Mouse (Mus musculus) embryonic facial prominence, embryonic 14.5 days (tissue): ENCODE data around the gene Bloc1s1. TPM values are rescaled to one million over a fixed set of nuclear protein-coding genes. Genes with fewer than 3 reads are reported as not detected.

Source experiments
- ATAC-seq: fragments of 200-750 bp; cut with Nextera tagmentation; 2 replicates; pipeline ENCODE4 v1.8.0; 2017; ENCODE audit warnings: low read depth, moderate number of reproducible peaks, moderate TSS enrichment
- DNase-seq: peaks from one replicate; pipeline ENCODE4 v3.0.0-alpha.2; 2015; ENCODE audit warnings: low spot score
- H3K27ac ChIP-seq: fragments of 300-500 bp; sonication (generic); replicated peaks from 2 replicates; pipeline ENCODE4 v1.5.1; 2014; ENCODE audit warnings: low read depth, mild to moderate bottlenecking, low read length, moderate library complexity
- H3K27me3 ChIP-seq: fragments of 300-500 bp; sonication (generic); replicated peaks from 2 replicates; pipeline ENCODE4 v1.6.1; 2014; ENCODE audit warnings: low read length; ENCODE audit not compliant: control insufficient read depth, insufficient read depth
- H3K36me3 ChIP-seq: fragments of 300-500 bp; sonication (generic); 2 replicates; pipeline ENCODE4 v1.6.1; 2014; ENCODE audit warnings: low read length, mixed read lengths; ENCODE audit not compliant: control insufficient read depth, insufficient read depth
- H3K4me1 ChIP-seq: fragments of 300-500 bp; sonication (generic); 2 replicates; pipeline ENCODE4 v1.6.1; 2014; ENCODE audit warnings: antibody characterized with exemption, low read length; ENCODE audit not compliant: control insufficient read depth, insufficient read depth
- H3K4me2 ChIP-seq: fragments of 300-500 bp; sonication (generic); 2 replicates; pipeline ENCODE4 v1.6.1; 2014; ENCODE audit warnings: low read depth, mild to moderate bottlenecking, low read length, moderate library complexity, mixed read lengths
- H3K4me3 ChIP-seq: fragments of 300-500 bp; sonication (generic); 2 replicates; pipeline ENCODE4 v1.5.1; 2014; ENCODE audit warnings: low read depth, mild to moderate bottlenecking, low read length
- H3K9ac ChIP-seq: fragments of 300-500 bp; sonication (generic); 2 replicates; pipeline ENCODE4 v1.6.1; 2014; ENCODE audit warnings: low read depth, mild to moderate bottlenecking, low read length, moderate library complexity, mixed read lengths
- H3K9me3 ChIP-seq: fragments of 300-500 bp; sonication (generic); 2 replicates; pipeline ENCODE4 v1.6.1; 2016; ENCODE audit warnings: low read length; ENCODE audit not compliant: control insufficient read depth
- WGBS: fragments of 180-500 bp; shearing (Covaris S2); extraction: QIAGEN DNeasy Blood & Tissue Kit; methylation state at CpG from one replicate; pipeline ENCODE4 v1.1.7; 2014; 5-methylcytosine and 5-hydroxymethylcytosine counted together
- polyA plus RNA-seq: library from polyadenylated mRNA; unstranded; fragments of >200 nt; fragmentation: Nextera tagmentation; extraction: Ambion mirVana; gene quantifications from 2 replicates; pipeline ENCODE4 v1.2.1, GENCODE M21; 2014

Bloc1s1 gene
- polyA plus RNA-seq, 1 experiment from 2014 or later: 242 TPM

GRCm38 (mm10) chr10:128917400-128917799 is 6.4 kb downstream of the Bloc1s1 start:
- H3K27me3 ChIP-seq: no peaks in the 10 kb centered on the region
- no peak overlapping the region for H3K4me2 ChIP-seq
- H3K9me3 ChIP-seq: no peaks in the 10 kb centered on the region
- H3K4me1 ChIP-seq: peaks cover 22% of the 10 kb centered on the region
- DNase-seq (no peak), ATAC-seq (no peak)
- H3K27ac ChIP-seq: no peak overlapping the region
- H3K36me3 ChIP-seq: peaks cover 56% of the 10 kb centered on the region
- H3K9ac ChIP-seq: no peak overlapping the region
- H3K4me3 ChIP-seq: no peak overlapping the region
- 92% methylated on average over 6 of the region's 6 CpGs for WGBS

- Histone ChIP-seq H3K4me3 (no peak overlapping the region), H3K4me1 (peaks cover 15% of the 10 kb centered on the region), H3K9ac (no peak overlapping the region), H3K36me3 (peaks cover 63% of the 10 kb centered on the region), H3K4me2 (no peak overlapping the region), H3K27ac (no peak overlapping the region), H3K9me3 (no peaks in the 10 kb centered on the region), H3K27me3 (no peaks in the 10 kb centered on the region)
- ATAC-seq: no peak
- DNase-seq: no peak
- 89% methylated on average over 3 of the region's 3 CpGs for WGBS
Measured at GRCm38 (mm10) chr10:128916665-128917064, 7.2 kb downstream of the Bloc1s1 start.

GRCm38 (mm10) chr10:128915550-128915949 is 8.3 kb downstream of the Bloc1s1 start:
- 95% methylated on average over 2 of the region's 2 CpGs for WGBS
- Histone ChIP-seq H3K27ac (no peak overlapping the region), H3K36me3 (peaks cover 66% of the 10 kb centered on the region), H3K27me3 (no peaks in the 10 kb centered on the region), H3K9ac (no peak overlapping the region), H3K9me3 (no peaks in the 10 kb centered on the region), H3K4me1 (peaks cover 10% of the 10 kb centered on the region), H3K4me2 (no peak overlapping the region), H3K4me3 (no peak overlapping the region)
- no peak for DNase-seq
- ATAC-seq: no peak

- no peak overlapping the region for H3K4me2 ChIP-seq
- H3K36me3 ChIP-seq: peaks cover 66% of the 10 kb centered on the region
- 81% methylated on average over 12 of the region's 12 CpGs for WGBS
- no peak overlapping the region for H3K27ac ChIP-seq
- no peak overlapping the region for H3K4me3 ChIP-seq
- H3K9me3 ChIP-seq: no peaks in the 10 kb centered on the region
- ATAC-seq: no peak
- no peak for DNase-seq
- H3K9ac ChIP-seq: no peak overlapping the region
- peaks cover 10% of the 10 kb centered on the region for H3K4me1 ChIP-seq
- no peaks in the 10 kb centered on the region for H3K27me3 ChIP-seq
Measured at GRCm38 (mm10) chr10:128913696-128914095, 10.1 kb downstream of the Bloc1s1 start.

GRCm38 (mm10) chr10:128913219-128913618 is 10.6 kb downstream of the Bloc1s1 start:
- ATAC-seq: peak; percentile 26; the same call in 1 of the 2 replicates
- Histone ChIP-seq H3K27me3 (no peaks in the 10 kb centered on the region), H3K27ac (peak overlapping the region; percentile 16; the same call in 1 of the 2 replicates), H3K4me1 (peaks cover 10% of the 10 kb centered on the region), H3K9ac (0 out of 2 replicates have a peak overlapping the region, but pooled peaks have one; percentile 3), H3K4me3 (no peak overlapping the region), H3K9me3 (no peaks in the 10 kb centered on the region), H3K36me3 (peaks cover 63% of the 10 kb centered on the region), H3K4me2 (peak overlapping the region; percentile 16)
- 10% methylated on average over 5 of the region's 5 CpGs for WGBS
- peak; percentile 92 for DNase-seq

GRCm38 (mm10) chr10:128912791-128913190 is 11.0 kb downstream of the Bloc1s1 start:
- DNase-seq (no peak), ATAC-seq (no peak)
- H3K4me2 ChIP-seq: peak overlapping the region; percentile 16
- no peak overlapping the region for H3K4me3 ChIP-seq
- H3K9me3 ChIP-seq: no peaks in the 10 kb centered on the region
- 0 out of 2 replicates have a peak overlapping the region, but pooled peaks have one; percentile 3 for H3K9ac ChIP-seq
- WGBS: 89% methylated on average over 4 of the region's 4 CpGs
- peaks cover 58% of the 10 kb centered on the region for H3K36me3 ChIP-seq
- peaks cover 10% of the 10 kb centered on the region for H3K4me1 ChIP-seq
- no peaks in the 10 kb centered on the region for H3K27me3 ChIP-seq
- peak overlapping the region; percentile 16 for H3K27ac ChIP-seq

GRCm38 (mm10) chr10:128912268-128912667 is 11.6 kb downstream of the Bloc1s1 start:
- no peak for ATAC-seq
- H3K9ac ChIP-seq: 0 out of 2 replicates have a peak overlapping the region, but pooled peaks have one; percentile 3
- H3K9me3 ChIP-seq: no peaks in the 10 kb centered on the region

GRCm38 (mm10) chr10:128911430-128911829 is 12.4 kb downstream of the Bloc1s1 start:
- H3K9ac ChIP-seq: peak overlapping the region; percentile 99
- WGBS: 82% methylated on average over 6 of the region's 6 CpGs
- H3K4me2 ChIP-seq: peak overlapping the region; percentile 75
- peaks cover 45% of the 10 kb centered on the region for H3K36me3 ChIP-seq
- peak overlapping the region; percentile 94 for H3K4me3 ChIP-seq
- DNase-seq: no peak
- no peak for ATAC-seq
- no peak overlapping the region for H3K27ac ChIP-seq
- no peaks in the 10 kb centered on the region for H3K9me3 ChIP-seq
- peaks cover 10% of the 10 kb centered on the region for H3K4me1 ChIP-seq
- no peaks in the 10 kb centered on the region for H3K27me3 ChIP-seq

More at GRCm38 (mm10) chr10:128912268-128912667, 11.6 kb downstream of the Bloc1s1 start:
- H3K4me2 ChIP-seq: peak overlapping the region; percentile 20; the same call in 1 of the 2 replicates
- no peak overlapping the region for H3K4me3 ChIP-seq
- H3K27ac ChIP-seq: no peak overlapping the region
- H3K36me3 ChIP-seq: peaks cover 53% of the 10 kb centered on the region
- no peaks in the 10 kb centered on the region for H3K27me3 ChIP-seq
- no peak for DNase-seq
- 82% methylated on average over 3 of the region's 4 CpGs for WGBS
- peaks cover 10% of the 10 kb centered on the region for H3K4me1 ChIP-seq
